24 mouse cellular contexts compared by ENCODE assay signal in the genomic region with DNA sequence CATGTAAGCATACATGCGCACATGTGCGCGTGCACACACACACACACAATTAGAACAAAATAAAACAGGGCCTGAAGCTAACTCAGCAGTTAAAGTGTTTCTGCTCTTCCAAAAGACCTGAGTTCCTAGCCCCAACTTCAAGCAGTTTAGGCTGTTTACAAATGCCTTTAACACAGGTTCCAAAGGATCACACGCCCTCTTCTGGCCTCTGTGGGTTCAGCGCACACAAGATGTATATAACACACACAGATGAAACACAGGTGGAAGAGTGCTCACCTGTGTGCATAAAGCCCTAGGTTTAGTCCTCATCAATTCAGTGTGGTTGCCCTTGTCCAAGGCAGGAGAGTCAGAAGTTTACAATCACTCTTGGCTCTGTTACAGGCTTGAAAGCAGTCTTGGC. TPM values are rescaled to one million over a fixed set of nuclear protein-coding genes. Genes with fewer than 3 reads are reported as not detected.
A peak's percentile ranks its signal among the peaks of the same experiment; 100 is the strongest.
DNase-seq lines count a peak whose midpoint lies in the region; ATAC-seq and TF ChIP-seq lines count a peak whose summit lies in the region.
"Had no signal": no experiment of that assay in that cellular context is flagged by ENCODE, and none has a peak within 500 bp of the region (broad histone marks: within the 10 kb centered on the region; RNA-seq: fewer than 3 reads in every experiment).

No protein-coding gene starts in this region.

- no peak for ATAC-seq in liver, embryonic 14.5 days (ENCODE audit: insufficient read depth)
- ATAC-seq in neural tube, embryonic 15.5 days (ENCODE audit: low FRiP score) = no peak
- no peak for ATAC-seq in megakaryocyte progenitor cell, adult 5-6 weeks (replicated peaks; ENCODE audit: poor library complexity)
- ATAC-seq: forebrain, embryonic 15.5 days had no signal

- no peak for TF ChIP-seq EP300 in heart, adult 2 months (IDR thresholded peaks at IDR 0.05; ENCODE audit: insufficient read depth, low read depth, low read length)
- no peak for TF ChIP-seq EP300 in liver, embryonic 14.5 days (IDR thresholded peaks at IDR 0.05; ENCODE audit: low read depth)

- intact Hi-C loops in heart, adult 2 months (cut with DNase I) = no loop called here

- no peaks in the 10 kb centered on the region for H3K79me2 ChIP-seq in heart, adult 2 months (replicated peaks; ENCODE audit: control insufficient read depth, insufficient read depth, low read length)

- DNase-seq in heart, adult 2 months = no peak
- no peak for DNase-seq in heart, postnatal 4 days
- no peak for DNase-seq in liver, embryonic 14.5 days (ENCODE audit: low read depth in 3 of 3, low spot score in 3 of 3)
- DNase-seq in liver (no peak), R1 (ENCODE audit: low read depth, low spot score) (peak; percentile 63)
- DNase-seq: adrenal gland, adult 2 months; adrenal gland, postnatal 25 days; cerebellum, adult 2 months; cerebellum, postnatal 10 days; embryo, embryonic 11 days; gastrocnemius, postnatal 10 days; heart, adult 18-20 months; heart, postnatal 14 days had no signal

- no peaks in the 10 kb centered on the region for H3K4me1 ChIP-seq in heart, adult 2 months (ENCODE audit: control insufficient read depth, insufficient read depth, low read length)
- peaks cover 3 to 4% of the 10 kb centered on the region in 2 experiments; a peak in 3 of 4 replicates for H3K4me1 ChIP-seq in liver, embryonic 14.5 days (replicated peaks; ENCODE audit: control insufficient read depth in 2 of 2, insufficient read depth in 2 of 2, low read length in 1 of 2)
- H3K4me1 ChIP-seq in E14TG2a.4 (replicated peaks; ENCODE audit: low read depth, low read length) = no peaks in the 10 kb centered on the region
- H3K4me1 ChIP-seq in neural tube, embryonic 15.5 days = peaks cover 9% of the 10 kb centered on the region

- 93% methylated on average over 5 of the region's 5 CpGs for WGBS in heart, adult 2 months
- WGBS in liver, embryonic 14.5 days (ENCODE audit: insufficient replicate concordance) = 85% methylated on average over 5 of the region's 5 CpGs
- 95% methylated on average over 5 of the region's 5 CpGs for WGBS in neural tube, embryonic 15.5 days

- H3K4me3 ChIP-seq in heart, adult 2 months = no peak overlapping the region
- no peak overlapping the region for H3K4me3 ChIP-seq in liver, embryonic 14.5 days (ENCODE audit: insufficient read depth in 1 of 2, low read depth in 2 of 2, low read length in 2 of 2)
- no peak overlapping the region for H3K4me3 ChIP-seq in E14TG2a.4 (replicated peaks; ENCODE audit: low read length)
- no peak overlapping the region for H3K4me3 ChIP-seq in neural tube, embryonic 15.5 days (replicated peaks)
- H3K4me3 ChIP-seq: embryonic facial prominence, embryonic 15.5 days; erythroblast, embryonic 14.5 days; forebrain, embryonic 10.5 days; forebrain, embryonic 15.5 days; heart, embryonic 15.5 days; hindbrain, embryonic 10.5 days had no signal

- no peak for TF ChIP-seq POLR2A in heart, adult 2 months (IDR thresholded peaks at IDR 0.05; ENCODE audit: insufficient read depth, low read depth, low read length)

- H3K4me2 ChIP-seq in liver, embryonic 14.5 days (ENCODE audit: low read depth) = no peak overlapping the region
- no peak overlapping the region for H3K4me2 ChIP-seq in neural tube, embryonic 15.5 days
- H3K4me2 ChIP-seq: embryonic facial prominence, embryonic 15.5 days; forebrain, embryonic 15.5 days; heart, embryonic 11.5 days; heart, embryonic 15.5 days; hindbrain, embryonic 14.5 days had no signal

- 0 out of 2 replicates have a peak, but pooled peaks have one; percentile 17 for TF ChIP-seq CTCF in heart, adult 2 months (IDR thresholded peaks at IDR 0.05)
- peak; percentile 33 for TF ChIP-seq CTCF in liver, embryonic 14.5 days (IDR thresholded peaks at IDR 0.05; ENCODE audit: low read depth)
- peak; percentile 41 for TF ChIP-seq CTCF in E14TG2a.4 (conservative IDR thresholded peaks at IDR 0.05; ENCODE audit: low read length)

- H3K9ac ChIP-seq in heart, adult 2 months (ENCODE audit: low read depth, low read length) = no peak overlapping the region
- H3K9ac ChIP-seq in liver, embryonic 14.5 days (replicated peaks) = no peak overlapping the region
- H3K9ac ChIP-seq in neural tube, embryonic 15.5 days (replicated peaks) = no peak overlapping the region
- H3K9ac ChIP-seq: embryonic facial prominence, embryonic 15.5 days; forebrain, embryonic 15.5 days; heart, embryonic 15.5 days; hindbrain, embryonic 14.5 days had no signal

- no peaks in the 10 kb centered on the region for H3K9me3 ChIP-seq in liver, embryonic 14.5 days (ENCODE audit: control insufficient read depth, low read length)
- peaks cover 3% of the 10 kb centered on the region; the same call in 1 of the 2 replicates for H3K9me3 ChIP-seq in E14TG2a.4 (ENCODE audit: low read length)
- no peaks in the 10 kb centered on the region for H3K9me3 ChIP-seq in neural tube, embryonic 15.5 days (replicated peaks)
- H3K9me3 ChIP-seq: embryonic facial prominence, embryonic 15.5 days; forebrain, embryonic 10.5 days; forebrain, embryonic 15.5 days; heart, embryonic 15.5 days had no signal

- no peak overlapping the region for H3K27ac ChIP-seq in heart, adult 2 months
- H3K27ac ChIP-seq in liver, embryonic 14.5 days = no peak overlapping the region
- no peak overlapping the region for H3K27ac ChIP-seq in neural tube, embryonic 15.5 days (replicated peaks)
- H3K27ac ChIP-seq: embryonic facial prominence, embryonic 15.5 days; forebrain, embryonic 10.5 days; forebrain, embryonic 15.5 days; heart, embryonic 15.5 days; hindbrain, embryonic 10.5 days; hindbrain, embryonic 14.5 days had no signal

- H3K36me3 ChIP-seq in heart, adult 2 months (ENCODE audit: control insufficient read depth, insufficient read depth, low read length) = no peaks in the 10 kb centered on the region
- no peaks in the 10 kb centered on the region for H3K36me3 ChIP-seq in liver, embryonic 14.5 days (replicated peaks; ENCODE audit: control insufficient read depth, insufficient read depth, low read depth)
- no peaks in the 10 kb centered on the region for H3K36me3 ChIP-seq in E14TG2a.4 (ENCODE audit: insufficient read depth, low read length)
- no peaks in the 10 kb centered on the region for H3K36me3 ChIP-seq in neural tube, embryonic 15.5 days
- H3K36me3 ChIP-seq: embryonic facial prominence, embryonic 15.5 days; forebrain, embryonic 10.5 days; forebrain, embryonic 15.5 days; heart, embryonic 15.5 days; hindbrain, embryonic 10.5 days had no signal

- no peaks in the 10 kb centered on the region for H3K27me3 ChIP-seq in heart, adult 2 months (ENCODE audit: control insufficient read depth, insufficient read depth, low read length)
- peaks cover 11% of the 10 kb centered on the region for H3K27me3 ChIP-seq in liver, embryonic 14.5 days (ENCODE audit: control insufficient read depth, insufficient read depth, low read length)
- H3K27me3 ChIP-seq in E14TG2a.4 (ENCODE audit: insufficient read depth, low read length) = peaks cover 63% of the 10 kb centered on the region
- peaks cover 52% of the 10 kb centered on the region for H3K27me3 ChIP-seq in neural tube, embryonic 15.5 days (replicated peaks)
- H3K27me3 ChIP-seq: forebrain, embryonic 15.5 days had no signal

RNA-seq across cellular contexts. Expression of a gene that starts 5.9 kb away (rescaled TPM):
- total RNA-seq in heart, adult 2 months (2021) = 100 to 1,000 TPM; 274 to 297 TPM
- 49.0 and 68.7 TPM in 2 replicates for polyA plus RNA-seq in heart, adult 2 months (2012; rRNA removed)
- total RNA-seq in heart, postnatal 4 days (2021) = 100 to 1,000 TPM; 189 to 211 TPM
- polyA plus RNA-seq in liver, embryonic 14.5 days (2012; rRNA removed) = 1.2 and 1.4 TPM in 2 replicates
- polyA plus RNA-seq in liver, embryonic 14.5 days (2014; fragmentation: Nextera tagmentation; extraction: Ambion mirVana) = 2.5 and 3.1 TPM in 2 replicates
- 60.3 and 70.5 TPM in 2 replicates for polyA plus RNA-seq in neural tube, embryonic 15.5 days (2015; fragmentation: Nextera tagmentation; extraction: Ambion mirVana)
- 44.4 and 46.9 TPM in 2 replicates for total RNA-seq in megakaryocyte progenitor cell, adult 5-6 weeks (2015)
- total RNA-seq in megakaryocyte progenitor cell, adult 5-6 weeks (2017) = 12.0 and 15.7 TPM in 2 replicates

RNA-seq across cellular contexts. Expression of a gene that starts 16.6 kb away (rescaled TPM):
- total RNA-seq in heart, adult 2 months (2021) = 10 to 100 TPM; 11.2 to 12.3 TPM
- 6.1 and 7.6 TPM in 2 replicates for polyA plus RNA-seq in heart, adult 2 months (2012; rRNA removed)
- 1 to 10 TPM; 3.4 to 3.6 TPM for total RNA-seq in heart, postnatal 4 days (2021)
- polyA plus RNA-seq in liver, embryonic 14.5 days (2012; rRNA removed) = 1.9 TPM in 2 replicates
- polyA plus RNA-seq in liver, embryonic 14.5 days (2014; fragmentation: Nextera tagmentation; extraction: Ambion mirVana) = 2.5 and 2.7 TPM in 2 replicates
- 15.7 and 17.2 TPM in 2 replicates for polyA plus RNA-seq in neural tube, embryonic 15.5 days (2015; fragmentation: Nextera tagmentation; extraction: Ambion mirVana)
- 2.2 and 2.4 TPM in 2 replicates for total RNA-seq in megakaryocyte progenitor cell, adult 5-6 weeks (2015)
- 1.7 and 4.0 TPM in 2 replicates for total RNA-seq in megakaryocyte progenitor cell, adult 5-6 weeks (2017)

RNA-seq across cellular contexts. Expression of a gene that starts 25.3 kb away (rescaled TPM):
- total RNA-seq in heart, adult 2 months (2021) = 10 to 100 TPM; 27.4 to 29.7 TPM
- polyA plus RNA-seq in heart, adult 2 months (2012; rRNA removed) = 13.4 and 21.2 TPM in 2 replicates
- total RNA-seq in heart, postnatal 4 days (2021) = 10 to 100 TPM; 24.2 to 26.2 TPM
- 24.4 and 31.0 TPM in 2 replicates for polyA plus RNA-seq in liver, embryonic 14.5 days (2012; rRNA removed)
- polyA plus RNA-seq in liver, embryonic 14.5 days (2014; fragmentation: Nextera tagmentation; extraction: Ambion mirVana) = 50.2 and 55.7 TPM in 2 replicates
- polyA plus RNA-seq in neural tube, embryonic 15.5 days (2015; fragmentation: Nextera tagmentation; extraction: Ambion mirVana) = 44.3 and 45.1 TPM in 2 replicates
- 21.4 and 21.9 TPM in 2 replicates for total RNA-seq in megakaryocyte progenitor cell, adult 5-6 weeks (2015)
- total RNA-seq in megakaryocyte progenitor cell, adult 5-6 weeks (2017) = 51.2 and 57.4 TPM in 2 replicates

RNA-seq across cellular contexts. Expression of a gene that starts 34.4 kb away (rescaled TPM):
- total RNA-seq in heart, adult 2 months (2021) = 10 to 100 TPM; 85.1 to 87.6 TPM
- polyA plus RNA-seq in heart, adult 2 months (2012; rRNA removed) = 77.3 and 101 TPM in 2 replicates
- 10 to 100 TPM; 90.9 to 91.8 TPM for total RNA-seq in heart, postnatal 4 days (2021)
- 139 and 184 TPM in 2 replicates for polyA plus RNA-seq in liver, embryonic 14.5 days (2012; rRNA removed)
- 258 and 279 TPM in 2 replicates for polyA plus RNA-seq in liver, embryonic 14.5 days (2014; fragmentation: Nextera tagmentation; extraction: Ambion mirVana)
- 71.3 and 98.0 TPM in 2 replicates for polyA plus RNA-seq in neural tube, embryonic 15.5 days (2015; fragmentation: Nextera tagmentation; extraction: Ambion mirVana)
- 30.2 and 34.4 TPM in 2 replicates for total RNA-seq in megakaryocyte progenitor cell, adult 5-6 weeks (2015)
- 26.2 and 26.3 TPM in 2 replicates for total RNA-seq in megakaryocyte progenitor cell, adult 5-6 weeks (2017)

RNA-seq across cellular contexts. Expression of a gene that starts 40.7 kb away (rescaled TPM):
- 100 to 1,000 TPM; 352 to 416 TPM for total RNA-seq in heart, adult 2 months (2021)
- polyA plus RNA-seq in heart, adult 2 months (2012; rRNA removed) = 154 and 269 TPM in 2 replicates
- total RNA-seq in heart, postnatal 4 days (2021) = 100 to 1,000 TPM; 320 to 358 TPM
- 144 and 262 TPM in 2 replicates for polyA plus RNA-seq in liver, embryonic 14.5 days (2012; rRNA removed)
- 348 and 351 TPM in 2 replicates for polyA plus RNA-seq in liver, embryonic 14.5 days (2014; fragmentation: Nextera tagmentation; extraction: Ambion mirVana)
- polyA plus RNA-seq in neural tube, embryonic 15.5 days (2015; fragmentation: Nextera tagmentation; extraction: Ambion mirVana) = 730 and 802 TPM in 2 replicates
- 1,060 and 1,133 TPM in 2 replicates for total RNA-seq in megakaryocyte progenitor cell, adult 5-6 weeks (2015)
- 4,756 and 5,574 TPM in 2 replicates for total RNA-seq in megakaryocyte progenitor cell, adult 5-6 weeks (2017)
